In the genomic region with DNA sequence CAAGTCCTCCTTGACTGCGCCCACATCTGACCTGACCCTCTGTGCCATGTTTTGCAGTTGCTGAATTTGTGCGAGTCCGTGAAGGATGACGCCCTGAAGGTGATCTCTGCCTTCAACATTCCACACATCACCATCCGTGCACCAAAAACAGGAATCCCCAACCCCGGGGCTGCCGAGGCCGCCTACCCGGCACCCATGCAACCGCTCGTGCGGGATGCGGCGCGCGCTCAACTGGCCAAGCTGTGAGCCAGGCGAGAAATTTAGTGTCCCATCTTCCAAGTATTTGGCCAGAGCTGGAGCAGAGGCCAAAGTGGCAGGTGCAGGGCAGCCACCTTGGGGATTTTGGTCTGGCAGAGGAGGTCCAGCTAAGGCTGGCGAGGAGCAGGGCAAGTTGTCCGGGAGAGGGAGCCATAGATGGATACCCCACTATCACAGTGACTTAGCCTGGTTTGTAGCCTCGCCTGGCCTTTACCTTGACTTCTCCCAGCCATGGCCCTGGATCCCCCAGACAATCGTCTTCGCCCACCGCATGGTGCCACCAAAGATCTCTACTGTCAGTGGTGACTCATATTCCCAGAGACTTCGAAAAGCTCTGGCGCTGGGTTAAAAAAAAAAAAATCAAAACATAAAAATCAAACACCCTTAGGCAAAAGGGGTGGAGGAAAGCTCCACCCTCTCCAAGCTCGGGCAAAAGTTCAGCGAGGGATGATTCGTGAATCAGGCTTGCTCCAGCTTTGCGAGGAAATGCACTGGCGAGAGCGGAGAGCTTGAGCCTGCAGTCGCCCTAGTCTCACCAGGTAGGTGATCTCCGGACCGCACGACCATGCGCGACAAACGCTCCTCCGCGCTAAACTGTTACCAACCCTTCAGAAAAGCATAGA, we compare ENCODE assay signal across 8 mouse cellular contexts. TPM values are rescaled to one million over a fixed set of nuclear protein-coding genes. Genes with fewer than 3 reads are reported as not detected.
DNase-seq lines count a peak whose midpoint lies in the region; ATAC-seq lines count a peak whose summit lies in the region.

No protein-coding gene starts in this region.

- no peaks in the 10 kb centered on the region for H3K36me3 ChIP-seq in embryonic facial prominence, embryonic 13.5 days
- no peaks in the 10 kb centered on the region for H3K36me3 ChIP-seq in limb, embryonic 10.5 days
- no peaks in the 10 kb centered on the region for H3K36me3 ChIP-seq in midbrain, embryonic 13.5 days

- DNase-seq in 3T3-L1 (ENCODE audit: low read depth, low spot score) = peak; percentile 93
- peak; percentile 69 for DNase-seq in Muller cell, postnatal 12 days (ENCODE audit: inconsistent ontology term)
- peak; percentile 43 to 48 for DNase-seq in heart, postnatal 36 days
- peak; percentile 61 for DNase-seq in limb, embryonic 10.5 days (ENCODE audit: low spot score)
- DNase-seq in thymus, postnatal 36 days = peak; percentile 38 to 39
- no peak for DNase-seq in layer of hippocampus, adult 9-11 months

- H3K9me3 ChIP-seq in embryonic facial prominence, embryonic 13.5 days = no peaks in the 10 kb centered on the region
- H3K9me3 ChIP-seq in limb, embryonic 10.5 days (replicated peaks) = no peaks in the 10 kb centered on the region
- H3K9me3 ChIP-seq in midbrain, embryonic 13.5 days = no peaks in the 10 kb centered on the region

- peaks cover 45% of the 10 kb centered on the region for H3K27me3 ChIP-seq in embryonic facial prominence, embryonic 13.5 days
- H3K27me3 ChIP-seq in limb, embryonic 10.5 days (ENCODE audit: low read depth, poor library complexity, severe bottlenecking) = peaks cover 37% of the 10 kb centered on the region
- peaks cover 47% of the 10 kb centered on the region for H3K27me3 ChIP-seq in midbrain, embryonic 13.5 days

- peak overlapping the region; percentile 92 for H3K4me2 ChIP-seq in embryonic facial prominence, embryonic 13.5 days
- peak overlapping the region; percentile 99 for H3K4me2 ChIP-seq in midbrain, embryonic 13.5 days (replicated peaks)

- H3K4me1 ChIP-seq in embryonic facial prominence, embryonic 13.5 days = peaks cover 35% of the 10 kb centered on the region
- H3K4me1 ChIP-seq in limb, embryonic 10.5 days = peaks cover 48% of the 10 kb centered on the region
- H3K4me1 ChIP-seq in midbrain, embryonic 13.5 days (replicated peaks) = peaks cover 45% of the 10 kb centered on the region

- H3K27ac ChIP-seq in embryonic facial prominence, embryonic 13.5 days = no peak overlapping the region
- H3K27ac ChIP-seq in limb, embryonic 10.5 days = peak overlapping the region; percentile 31; the same call in 1 of the 2 replicates
- H3K27ac ChIP-seq in midbrain, embryonic 13.5 days = no peak overlapping the region

- WGBS in embryonic facial prominence, embryonic 13.5 days = 1% methylated on average over 40 of the region's 40 CpGs
- under 1% methylated on average over 40 of the region's 40 CpGs for WGBS in limb, embryonic 10.5 days
- 1% methylated on average over 40 of the region's 40 CpGs for WGBS in midbrain, embryonic 13.5 days

- intact Hi-C loops in heart, postnatal 36 days (cut with DNase I) = loop anchor here (1.0 to 2.0 kb wide), 3 partner anchors 190 to 450 kb away; no protein-coding TSS in a partner anchor

- ATAC-seq in embryonic facial prominence, embryonic 13.5 days (ENCODE audit: insufficient number of reproducible peaks, insufficient read depth, low FRiP score, low TSS enrichment, low read depth) = no peak
- ATAC-seq in midbrain, embryonic 13.5 days = no peak

- H3K9ac ChIP-seq in embryonic facial prominence, embryonic 13.5 days = 0 out of 2 replicates have a peak overlapping the region, but pooled peaks have one; percentile 8
- H3K9ac ChIP-seq in midbrain, embryonic 13.5 days (replicated peaks) = peak overlapping the region; percentile 33; the same call in 1 of the 2 replicates

- peak overlapping the region; percentile 76 for H3K4me3 ChIP-seq in embryonic facial prominence, embryonic 13.5 days
- peak overlapping the region; percentile 86 for H3K4me3 ChIP-seq in limb, embryonic 10.5 days
- peak overlapping the region; percentile 59 for H3K4me3 ChIP-seq in midbrain, embryonic 13.5 days (replicated peaks)

RNA-seq across cellular contexts. Expression of a gene that starts 2.7 kb away (rescaled TPM):
- 20.8 and 23.6 TPM in 2 replicates for polyA plus RNA-seq in embryonic facial prominence, embryonic 13.5 days (2015; fragmentation: Nextera tagmentation; extraction: Ambion mirVana)
- 10 to 100 TPM; 17.7 to 21.9 TPM for total RNA-seq in heart, postnatal 36 days (2021)
- polyA plus RNA-seq in limb, embryonic 10.5 days (2016; fragmentation: Nextera tagmentation; extraction: Ambion mirVana) = 28.4 and 35.9 TPM in 2 replicates
- 10.6 and 13.3 TPM in 2 replicates for polyA plus RNA-seq in midbrain, embryonic 13.5 days (2015; fragmentation: Nextera tagmentation; extraction: Ambion mirVana)
